Mouse (Mus musculus): ENCODE measurements at regions not wholly inside any gene's neighbourhood (a gene's known extent, or its start where the extent isn't known, plus 50 kb on each side); places are given as distances from the start of the nearest gene placed in this dataset.
A peak's percentile ranks its signal among the peaks of the same experiment; 100 is the strongest.

DNA sequence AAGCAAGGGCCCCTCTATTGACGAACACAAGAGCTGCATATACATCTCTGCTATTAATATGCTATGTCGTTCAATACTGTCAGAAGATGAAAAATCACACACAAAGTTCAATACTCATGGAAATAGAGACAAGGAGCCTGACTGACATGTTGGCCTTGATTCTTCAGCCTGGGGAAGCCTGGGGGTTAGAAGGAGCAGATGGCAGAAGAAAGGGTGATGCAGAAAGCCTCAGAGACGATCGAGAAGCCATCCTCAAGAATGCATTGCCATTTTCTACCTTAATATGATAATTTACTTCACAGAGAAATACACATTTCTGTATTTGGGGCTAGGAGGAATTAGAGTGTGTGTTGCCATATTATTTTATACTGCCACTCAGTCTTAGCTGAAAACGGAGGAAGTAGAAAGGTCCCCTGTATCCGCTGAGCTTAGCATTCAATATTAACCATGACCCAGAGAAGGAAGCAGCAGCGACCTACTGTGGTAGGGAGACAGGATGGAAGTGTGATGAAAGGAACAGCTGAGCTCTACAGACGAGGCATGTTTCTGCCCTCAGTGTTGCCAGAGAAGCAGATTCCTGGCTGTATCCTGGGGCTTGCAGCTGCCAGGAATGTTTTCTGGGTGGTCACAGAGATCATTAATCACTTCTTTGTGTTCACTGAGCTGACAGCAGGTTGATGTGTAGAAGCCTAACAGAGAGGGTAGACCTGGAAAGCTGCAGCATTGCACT, 105.2 kb downstream of the Lrig3 start:
- peak; percentile 34 for DNase-seq (ENCODE audit: extremely low spot score, low spot score)

DNA sequence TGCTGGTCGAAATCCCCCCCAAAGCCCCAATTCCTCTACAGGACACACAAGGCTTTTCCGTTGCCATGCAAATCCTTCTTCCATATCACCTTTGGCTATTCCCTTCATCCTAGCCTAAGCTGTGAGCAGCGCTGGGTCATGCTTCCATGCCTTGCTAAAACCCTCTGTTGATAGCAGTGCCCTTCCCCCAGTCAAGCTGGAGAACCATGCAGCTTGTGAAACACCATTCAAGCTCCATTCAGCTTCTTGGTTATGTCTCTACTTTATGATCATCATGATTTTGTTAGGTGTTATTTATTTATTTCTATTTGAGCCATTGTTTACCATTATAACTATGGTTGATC, 105.7 kb downstream of the Lrig3 start:
- DNase-seq (ENCODE audit: extremely low spot score, low spot score), result no peak

DNA sequence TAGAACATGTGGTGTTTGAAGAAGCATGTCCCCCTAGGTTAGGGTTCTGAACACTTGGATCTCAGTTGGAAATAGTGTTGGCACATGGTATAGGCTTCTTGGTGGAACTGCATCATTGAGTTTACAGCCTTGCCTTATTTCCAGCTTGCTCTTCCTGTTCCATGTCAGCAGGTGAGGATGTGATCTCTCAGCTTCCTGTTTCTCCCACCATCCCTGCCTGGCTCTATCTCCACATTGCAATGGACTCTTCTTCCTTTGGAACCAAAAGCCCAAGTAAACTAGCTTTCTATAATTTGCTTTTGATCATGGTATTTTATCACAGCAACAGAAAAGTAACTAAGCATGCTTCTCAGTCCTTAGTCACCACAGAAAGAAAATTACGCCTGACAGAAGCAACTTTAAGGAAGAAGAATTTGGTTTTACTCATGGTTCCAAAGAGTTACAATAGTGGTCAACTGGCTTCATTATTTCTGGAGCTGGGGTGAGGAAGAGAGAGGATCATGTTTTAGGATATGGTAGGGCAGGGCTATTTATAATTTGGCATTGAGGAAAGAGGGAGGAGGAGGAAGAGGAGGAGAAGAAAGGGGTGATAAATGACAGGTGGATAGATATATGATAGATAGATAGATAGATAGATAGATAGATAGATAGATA, 111.5 kb downstream of the Lrig3 start:
- DNase-seq (ENCODE audit: extremely low spot score, low spot score), result no peak

DNA sequence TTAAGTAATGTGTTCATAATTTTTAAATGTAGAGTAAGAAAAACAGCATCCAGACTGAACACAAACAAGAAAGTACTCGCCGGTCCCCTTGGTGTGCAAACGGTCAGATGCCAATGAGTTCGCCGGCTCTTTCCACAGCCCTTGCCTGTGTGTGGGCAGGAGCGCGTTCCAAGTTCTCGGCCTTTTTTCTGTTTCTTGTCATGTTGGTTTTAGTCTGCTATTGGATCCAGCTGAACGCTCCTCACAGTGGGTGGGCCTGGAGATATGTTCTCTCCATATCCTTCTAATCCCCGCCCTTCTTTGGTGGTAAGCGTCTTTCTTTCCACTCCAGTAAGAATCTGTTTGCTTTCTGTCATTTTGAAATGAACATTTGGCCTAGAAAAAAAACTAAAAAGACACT, 116.6 kb downstream of the Lrig3 start:
- DNase-seq (ENCODE audit: extremely low spot score, low spot score), result peak; percentile 21

DNA sequence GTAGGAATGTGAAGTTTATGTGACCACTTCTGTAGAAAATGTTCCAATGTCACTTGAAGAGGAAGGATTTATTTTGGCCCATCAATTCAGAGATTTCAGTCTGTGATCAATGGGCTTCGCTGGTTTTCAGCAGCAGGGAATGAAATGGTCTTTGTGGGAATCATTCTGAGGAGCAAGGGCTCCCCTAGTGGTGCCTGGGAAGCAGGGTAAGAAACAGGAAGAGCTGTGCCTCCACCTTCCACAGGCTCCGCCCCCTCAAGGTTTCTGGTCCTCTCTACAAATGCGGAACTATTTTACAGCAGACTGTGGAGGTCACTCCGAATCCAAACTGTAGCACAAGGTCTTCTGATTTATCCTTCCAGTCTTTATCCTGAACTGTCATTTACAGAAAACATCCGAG, 120.7 kb downstream of the Lrig3 start:
- no peak for DNase-seq (ENCODE audit: extremely low spot score, low spot score)

DNA sequence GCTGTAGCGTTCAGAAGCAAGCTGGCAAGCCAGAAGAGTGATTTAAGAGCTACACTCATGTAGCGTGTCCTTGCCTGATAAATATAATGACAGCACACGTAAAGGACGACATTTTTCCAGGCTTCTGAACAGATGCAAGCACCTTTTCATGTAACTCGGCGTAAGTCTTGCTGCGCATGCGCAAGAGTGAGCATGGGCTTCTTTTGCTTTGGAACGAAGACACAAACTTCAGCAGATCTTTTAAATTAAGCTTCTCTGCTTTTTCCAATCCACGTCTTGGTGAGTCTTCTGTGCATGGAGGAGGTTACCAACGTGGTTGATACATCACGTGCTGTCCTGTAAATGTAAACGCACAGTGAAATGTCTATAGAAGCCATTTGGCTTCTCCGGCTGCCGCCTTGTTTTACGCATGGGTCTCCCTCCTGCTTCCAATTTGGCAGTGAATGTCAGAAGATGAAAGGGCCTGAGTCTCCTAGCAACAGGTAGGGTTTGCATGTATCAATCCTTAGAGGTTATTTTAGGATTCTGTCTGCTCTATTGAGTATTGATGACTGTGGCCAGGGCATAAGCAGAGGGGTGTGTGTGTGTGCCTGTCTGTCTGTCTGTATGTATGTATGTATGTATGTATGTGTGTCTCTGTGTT, 128.4 kb downstream of the Lrig3 start:
- DNase-seq (ENCODE audit: extremely low spot score, low spot score), result no peak

DNA sequence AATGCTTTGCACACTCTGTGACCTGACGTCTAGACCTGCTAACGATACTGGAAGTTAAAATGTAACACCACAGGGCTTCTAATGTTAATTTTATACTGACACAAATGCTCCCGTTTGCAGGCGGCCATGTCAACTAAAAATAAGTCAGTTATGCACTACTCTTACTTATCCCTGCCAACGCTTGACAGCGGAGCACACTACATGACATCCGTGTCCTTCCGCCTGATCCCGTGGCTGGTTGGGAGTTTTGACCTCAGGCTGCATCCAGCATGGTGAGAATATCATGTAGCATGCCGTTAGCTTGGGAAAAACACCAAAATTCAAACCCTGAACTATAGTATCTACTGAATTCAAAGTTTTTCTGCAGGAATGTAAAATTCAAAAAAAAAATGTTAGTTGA, 131.9 kb downstream of the Lrig3 start:
- DNase-seq (ENCODE audit: extremely low spot score, low spot score), result no peak

DNA sequence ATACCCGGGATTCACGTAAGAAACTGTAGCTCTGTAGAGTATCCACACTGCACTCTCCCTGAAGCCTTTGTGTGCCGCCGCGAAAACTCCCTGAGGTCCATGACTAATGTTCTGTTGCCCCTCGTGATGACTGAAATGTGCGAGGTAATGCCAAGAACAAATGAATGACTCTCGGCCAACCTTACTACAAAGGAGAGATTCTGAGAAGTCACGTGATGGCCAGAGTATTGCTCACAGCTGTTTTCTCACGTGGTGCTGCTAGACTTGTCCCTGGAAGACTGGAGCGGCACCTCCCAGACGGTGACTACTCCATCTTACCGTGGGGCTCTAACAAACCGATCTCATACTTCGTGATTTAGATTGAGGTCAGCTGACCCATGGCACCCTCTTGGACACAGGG, 136.9 kb downstream of the Lrig3 start:
- DNase-seq (ENCODE audit: extremely low spot score, low spot score), result no peak

DNA sequence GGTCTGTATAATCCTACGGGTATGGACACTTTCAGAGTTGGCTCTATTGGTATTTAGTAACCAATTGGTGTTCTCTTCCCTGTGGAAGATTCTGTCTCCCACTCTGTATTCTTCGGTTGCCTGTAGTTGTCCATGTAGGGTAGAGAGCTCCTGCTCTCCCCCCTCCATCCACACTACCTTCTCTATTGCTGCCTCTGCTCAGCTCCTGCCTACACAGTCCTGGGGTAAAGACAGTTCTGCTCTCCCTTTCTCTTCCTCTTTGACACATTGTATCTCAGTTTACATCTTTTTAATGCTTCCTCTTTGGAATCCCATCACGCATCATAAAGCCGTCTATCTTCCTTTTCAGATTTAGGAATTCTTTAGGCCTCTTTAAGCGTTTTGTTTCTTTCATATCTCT, 147.1 kb downstream of the Lrig3 start:
- no peak for DNase-seq (ENCODE audit: extremely low spot score, low spot score)

DNA sequence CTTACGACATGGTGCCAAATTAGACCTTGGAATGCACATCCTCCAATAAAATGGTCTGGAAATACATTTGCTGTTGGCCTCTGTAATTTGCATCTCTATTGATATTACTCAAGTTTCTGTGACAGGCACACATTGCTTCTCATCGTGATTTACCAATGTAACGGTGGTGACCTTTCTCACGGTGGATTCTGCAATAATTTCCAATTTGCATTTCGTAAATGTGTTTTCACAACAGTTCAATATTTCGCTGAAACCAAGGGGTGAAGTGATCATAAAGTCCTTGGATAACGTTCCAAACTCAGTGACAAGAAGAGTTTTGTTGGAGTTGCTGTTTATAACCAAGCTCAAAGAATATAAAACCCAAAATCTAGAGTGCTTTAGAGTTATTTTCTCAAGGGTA, 149.4 kb downstream of the Lrig3 start:
- no peak for DNase-seq (ENCODE audit: extremely low spot score, low spot score)

DNA sequence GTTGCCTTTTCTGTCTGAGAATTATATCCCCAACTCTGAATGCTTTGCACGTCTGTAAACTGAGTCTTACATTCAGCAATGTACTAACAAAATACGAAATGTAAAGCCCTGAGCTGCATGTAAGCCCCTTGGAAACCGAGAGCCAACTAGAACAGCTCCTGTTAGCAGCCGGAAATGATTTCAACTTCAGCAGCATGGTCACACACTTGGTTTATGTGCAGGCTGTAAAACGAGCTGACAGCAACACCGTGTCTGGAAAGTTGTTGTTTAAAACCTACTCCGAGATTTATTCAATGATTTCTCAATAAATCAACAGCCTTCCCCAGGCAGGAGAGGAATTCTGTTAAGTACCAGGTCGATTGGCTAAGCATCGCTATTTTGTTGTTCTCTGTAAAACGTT, 155.7 kb downstream of the Lrig3 start:
- DNase-seq (ENCODE audit: extremely low spot score, low spot score), result no peak

DNA sequence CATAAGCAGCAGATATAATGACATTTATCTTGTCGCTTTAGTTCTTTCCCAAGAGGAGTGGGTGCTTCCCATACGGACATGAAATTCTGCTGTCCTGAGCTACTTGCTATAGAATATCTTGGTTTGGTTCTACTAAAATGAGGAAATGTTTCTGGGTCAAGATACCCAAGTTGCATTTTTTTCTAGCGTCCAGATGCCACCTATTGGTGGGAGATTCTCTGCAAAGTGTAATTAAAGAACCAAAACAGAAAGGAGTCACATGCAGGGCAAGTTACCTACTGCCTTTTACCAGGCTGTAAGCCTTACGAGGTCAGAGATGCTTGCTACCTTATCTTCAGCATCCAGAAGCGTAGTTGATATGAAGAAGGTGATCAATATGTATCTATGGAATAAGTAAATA, 156.5 kb downstream of the Lrig3 start:
- no peak for DNase-seq (ENCODE audit: extremely low spot score, low spot score)

DNA sequence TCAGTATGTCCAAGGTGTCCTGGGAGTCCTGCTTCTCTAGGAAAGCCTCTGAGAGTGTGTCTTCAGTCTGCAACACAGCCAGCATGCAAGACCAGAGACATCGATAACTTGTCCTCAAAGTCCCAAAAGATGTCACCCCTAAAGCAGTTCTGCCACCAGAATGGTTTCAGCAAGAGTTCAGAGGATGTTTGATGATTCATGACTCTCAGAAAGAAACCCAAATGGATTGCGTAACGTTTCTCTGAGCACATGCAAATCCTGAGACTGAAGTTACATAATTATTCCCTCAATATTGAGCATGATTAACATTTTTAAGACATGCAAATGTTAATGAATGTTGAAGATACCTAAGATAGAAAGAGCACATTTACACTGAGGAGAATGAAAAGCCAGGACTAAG, 167.2 kb downstream of the Lrig3 start:
- no peak for DNase-seq (ENCODE audit: extremely low spot score, low spot score)

DNA sequence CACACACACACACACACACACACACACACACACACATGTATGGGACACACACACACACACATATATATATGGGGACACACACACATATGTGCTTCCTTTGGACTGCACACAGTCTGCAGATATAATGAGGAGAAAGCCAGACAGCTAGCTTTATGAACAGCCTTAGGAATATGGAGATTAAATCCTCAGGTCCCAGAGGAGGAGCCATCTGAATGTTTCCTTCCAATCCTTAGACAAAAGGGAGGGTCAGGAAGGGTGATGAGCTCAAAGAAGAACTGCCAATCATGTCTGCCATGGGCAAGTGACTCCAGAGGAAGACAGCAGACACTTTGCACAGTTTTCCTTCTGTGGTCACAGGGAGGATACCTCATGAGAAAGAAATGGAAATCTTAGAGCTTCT, 168.0 kb downstream of the Lrig3 start:
- no peak for DNase-seq (ENCODE audit: extremely low spot score, low spot score)

DNA sequence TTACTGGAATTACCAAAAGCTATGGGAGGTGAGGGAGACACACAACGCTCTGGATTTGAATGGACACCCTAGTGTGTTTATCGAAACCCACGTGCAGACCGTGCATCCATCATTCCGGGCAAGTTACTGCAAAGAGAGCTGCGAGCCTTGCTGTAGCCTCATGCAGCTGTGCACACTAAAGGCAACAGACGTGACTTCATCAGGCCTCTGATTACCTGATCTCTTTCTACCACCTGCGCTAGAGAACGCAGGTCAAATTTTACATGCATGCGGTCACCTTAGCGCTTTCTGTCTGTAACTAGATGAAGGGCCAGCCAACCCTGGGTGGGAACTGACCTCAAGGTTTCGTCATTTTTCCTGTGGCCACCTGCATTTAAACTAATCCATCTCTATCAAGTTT, 172.6 kb downstream of the Lrig3 start:
- no peak for DNase-seq (ENCODE audit: extremely low spot score, low spot score)

DNA sequence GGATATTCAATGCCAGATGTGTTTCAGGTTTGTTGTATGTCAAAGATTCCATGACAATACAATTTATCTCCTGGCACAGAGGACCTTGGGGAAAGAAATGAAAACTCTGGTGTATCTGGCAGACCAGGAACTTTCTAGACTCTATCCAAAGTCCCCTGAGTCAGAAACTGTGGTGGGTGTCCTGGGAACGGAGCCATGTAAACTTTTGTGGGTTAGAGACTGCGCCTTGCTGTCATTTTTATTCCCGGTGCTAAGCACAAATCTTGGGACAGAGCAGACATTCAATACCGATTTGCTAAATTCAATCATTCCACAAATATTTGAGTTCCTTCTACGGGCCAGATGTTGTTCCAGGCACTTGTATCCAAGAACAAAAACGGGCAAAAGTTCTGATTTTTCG, 175.6 kb downstream of the Lrig3 start:
- no peak for DNase-seq (ENCODE audit: extremely low spot score, low spot score)

DNA sequence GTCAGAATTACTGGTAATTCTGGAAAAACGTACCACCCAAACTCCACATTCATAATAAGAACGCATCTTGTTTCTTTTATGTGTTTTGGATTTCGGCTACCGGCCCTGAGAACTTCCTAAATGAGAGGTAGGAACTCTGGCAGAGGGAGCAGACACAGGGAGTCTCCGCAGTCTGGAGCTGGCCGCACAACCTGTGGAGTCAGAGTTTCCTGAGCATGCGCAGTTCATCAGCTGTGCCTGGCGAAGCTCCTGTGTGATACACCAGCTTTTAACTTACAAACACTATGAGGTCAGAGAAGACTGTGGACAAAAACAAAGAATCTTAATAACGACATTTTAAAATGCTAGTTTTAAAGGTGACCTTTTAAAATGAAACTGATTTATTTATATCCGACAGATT, 177.9 kb downstream of the Lrig3 start:
- no peak for DNase-seq (ENCODE audit: extremely low spot score, low spot score)

DNA sequence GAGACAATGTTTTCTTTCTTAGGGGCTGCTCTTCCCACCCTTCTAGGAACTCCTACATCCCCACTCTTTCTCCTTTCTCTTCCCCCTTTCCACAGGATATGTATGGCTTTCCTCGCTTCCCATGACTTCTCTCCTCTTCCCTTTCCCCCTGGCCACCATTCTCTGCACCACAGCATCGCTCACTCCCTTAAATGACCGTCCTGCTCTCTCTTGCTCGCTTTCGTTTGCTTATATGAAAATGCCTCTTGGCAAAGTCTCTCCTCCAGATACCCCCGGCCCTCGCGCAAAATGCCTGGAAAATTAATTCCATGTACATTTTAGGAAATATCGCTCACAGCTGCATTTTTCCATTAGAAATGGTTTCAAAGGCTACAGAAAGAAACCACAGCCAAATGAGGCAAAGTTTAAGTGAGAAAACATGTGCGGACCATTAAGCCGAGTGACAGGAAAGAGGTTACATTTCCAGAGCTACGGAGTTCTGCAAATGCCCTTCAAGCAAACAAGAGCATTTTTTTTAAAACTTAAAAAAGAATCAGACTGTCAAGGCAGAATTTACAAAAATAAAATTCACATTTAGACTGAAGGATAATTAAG, 178.7 kb downstream of the Lrig3 start:
- DNase-seq (ENCODE audit: extremely low spot score, low spot score), result peak; percentile 30

DNA sequence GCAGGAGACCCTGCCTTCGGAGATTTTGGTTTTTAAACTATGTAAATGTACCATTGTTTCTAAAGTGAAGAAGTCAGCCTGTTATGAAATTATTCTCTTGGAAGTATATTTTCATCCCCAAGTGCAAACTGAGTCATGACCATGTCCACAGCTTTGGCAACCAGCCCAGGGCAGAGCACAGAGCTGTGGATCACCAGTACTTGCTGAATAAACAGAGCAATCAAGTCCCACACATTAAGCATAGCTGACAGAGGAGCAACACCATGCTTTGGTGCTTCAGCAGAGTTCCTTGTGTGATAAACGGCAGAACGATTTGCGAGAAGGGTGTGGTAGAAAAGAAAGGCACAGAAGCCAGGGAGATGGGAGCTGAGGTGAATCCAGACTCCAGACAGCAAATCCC, 191.3 kb downstream of the Lrig3 start:
- no peak for DNase-seq (ENCODE audit: extremely low spot score, low spot score)

DNA sequence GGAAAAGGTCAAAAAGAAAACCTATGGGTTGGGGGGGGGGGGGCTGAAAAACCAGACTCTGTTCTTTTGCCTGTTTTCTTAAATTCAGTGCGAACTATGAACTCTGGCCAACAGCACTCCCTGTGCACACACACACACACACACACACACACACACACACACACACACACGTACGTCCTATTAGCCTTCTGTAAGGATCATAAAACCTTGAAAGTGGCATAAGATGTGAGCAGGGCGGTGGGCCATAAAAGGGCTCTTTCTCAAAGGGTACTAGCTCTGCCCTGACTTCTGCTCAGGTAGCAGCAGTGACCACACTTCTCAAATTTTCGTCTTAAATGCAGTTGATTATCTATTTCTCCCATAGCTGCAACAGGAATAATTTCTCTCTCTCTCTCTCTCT, 199.2 kb downstream of the Lrig3 start:
- DNase-seq (ENCODE audit: extremely low spot score, low spot score), result no peak

DNA sequence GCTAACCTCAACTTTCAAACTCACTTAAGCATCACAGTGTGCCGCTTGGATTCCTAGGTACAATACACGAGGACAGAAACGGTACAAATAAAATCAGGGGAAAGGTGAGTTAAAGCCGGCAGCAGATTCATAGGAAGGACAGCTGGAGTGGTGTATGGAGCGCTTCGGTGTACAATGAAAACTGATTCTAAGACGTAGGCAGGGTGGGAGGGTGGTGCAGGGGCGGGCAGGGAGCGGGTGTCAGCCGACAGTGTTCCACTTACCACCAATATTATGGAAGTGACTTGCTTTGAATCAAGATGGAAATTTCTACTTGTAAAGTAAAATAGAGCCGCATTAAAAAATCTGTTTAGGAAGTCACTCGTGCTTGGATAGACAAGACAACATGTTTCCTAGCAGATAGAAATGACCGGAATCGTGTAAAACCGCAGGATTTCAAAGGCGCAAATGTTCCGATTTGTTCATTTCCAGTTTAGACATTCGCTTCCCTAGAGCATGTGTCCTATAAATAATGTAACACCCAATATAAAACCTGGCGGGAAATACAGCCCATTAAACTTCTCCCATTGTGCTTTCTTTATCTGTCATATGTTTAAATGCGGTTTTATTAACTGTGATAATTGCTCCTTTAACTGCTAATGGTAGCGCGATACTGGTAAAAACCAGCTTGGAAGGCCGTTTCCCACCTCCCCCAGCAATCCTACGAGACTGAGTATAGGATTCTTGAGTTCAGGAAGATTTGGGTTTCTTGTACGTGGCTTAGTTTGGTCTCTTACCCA, 203.3 kb downstream of the Lrig3 start:
- DNase-seq (ENCODE audit: extremely low spot score, low spot score), result no peak

DNA sequence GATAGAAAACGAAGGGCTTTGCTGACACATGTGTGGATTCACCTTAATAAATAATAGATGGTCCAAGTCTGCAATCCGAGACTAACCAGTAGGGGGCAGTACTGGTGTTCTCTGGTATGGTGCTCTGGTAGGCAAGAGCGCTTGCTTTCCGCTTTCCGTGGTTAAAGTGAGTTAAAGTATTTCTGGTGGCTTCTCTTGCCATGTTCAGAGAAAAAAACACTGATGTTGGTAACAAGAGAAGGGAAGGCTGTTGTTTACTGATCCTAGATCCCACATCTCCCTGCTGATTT, 203.9 kb downstream of the Lrig3 start:
- no peak for DNase-seq (ENCODE audit: extremely low spot score, low spot score)
